Mouse (Mus musculus) forebrain, embryonic 15.5 days (tissue): Measurements from ENCODE around the gene Cd79a. TPM values are rescaled to one million over a fixed set of nuclear protein-coding genes. Genes with fewer than 3 reads are reported as not detected.

ENCODE experiments used
- ATAC-seq: fragments of 200-750 bp; cut with Nextera tagmentation; replicated peaks from 2 replicates; pipeline ENCODE4 v1.8.0; 2017; ENCODE audit warnings: mild to moderate bottlenecking, moderate TSS enrichment, moderate library complexity
- H3K27ac ChIP-seq: fragments of 300-500 bp; sonication (generic); replicated peaks from 2 replicates; pipeline ENCODE4 v1.5.1; 2015; ENCODE audit warnings: mild to moderate bottlenecking, inconsistent platforms
- H3K27me3 ChIP-seq: fragments of 300-500 bp; sonication (generic); 2 replicates; pipeline ENCODE4 v1.6.1; 2015; ENCODE audit warnings: inconsistent platforms
- H3K36me3 ChIP-seq: fragments of 300-500 bp; sonication (generic); 2 replicates; pipeline ENCODE4 v1.6.1; 2015; ENCODE audit warnings: mild to moderate bottlenecking, inconsistent platforms
- H3K4me1 ChIP-seq: fragments of 300-500 bp; sonication (generic); 2 replicates; pipeline ENCODE4 v1.6.1; 2015; ENCODE audit warnings: inconsistent platforms
- H3K4me2 ChIP-seq: fragments of 300-500 bp; sonication (generic); replicated peaks from 2 replicates; pipeline ENCODE4 v1.6.1; 2015; ENCODE audit warnings: mild to moderate bottlenecking, inconsistent platforms
- H3K4me3 ChIP-seq: fragments of 300-500 bp; sonication (generic); 2 replicates; pipeline ENCODE4 v1.5.1; 2015; ENCODE audit warnings: mild to moderate bottlenecking, inconsistent platforms
- H3K9ac ChIP-seq: fragments of 300-500 bp; sonication (generic); replicated peaks from 2 replicates; pipeline ENCODE4 v1.6.1; 2015; ENCODE audit warnings: mild to moderate bottlenecking, inconsistent platforms
- H3K9me3 ChIP-seq: fragments of 300-500 bp; sonication (generic); 2 replicates; pipeline ENCODE4 v1.6.1; 2016; ENCODE audit warnings: inconsistent platforms
- WGBS: fragments of 180-500 bp; shearing (Covaris S2); methylation state at CpG from one replicate; pipeline ENCODE4 v1.1.7; 2015; ENCODE audit warnings: mixed read lengths; 5-methylcytosine and 5-hydroxymethylcytosine counted together
- polyA plus RNA-seq: library from polyadenylated mRNA; unstranded; fragments of >200 nt; fragmentation: Nextera tagmentation; extraction: Ambion mirVana; gene quantifications from 2 replicates; pipeline ENCODE4 v1.2.1, GENCODE M21; 2015

Gene Cd79a
- polyA plus RNA-seq, 1 experiment from 2014 or later = 0.34 TPM

- peak overlapping the region; percentile 74 for H3K9ac ChIP-seq
- no peaks in the 10 kb centered on the region for H3K9me3 ChIP-seq
- peak overlapping the region; percentile 68 for H3K4me3 ChIP-seq
- H3K27ac ChIP-seq = peak overlapping the region; percentile 31
- peaks cover 28% of the 10 kb centered on the region for H3K4me1 ChIP-seq
- WGBS = 47% methylated on average over 10 of the region's 10 CpGs
- no peaks in the 10 kb centered on the region for H3K27me3 ChIP-seq
- H3K36me3 ChIP-seq = peaks cover 3% of the 10 kb centered on the region
- peak overlapping the region; percentile 74 for H3K4me2 ChIP-seq
- ATAC-seq = no peak
These were observed 6.3 kb downstream of the Cd79a start for GRCm38 (mm10) chr7:24903444-24903825.

- Histone ChIP-seq H3K9ac (peak overlapping the region; percentile 68), H3K4me2 (peak overlapping the region; percentile 74), H3K36me3 (peaks cover 10% of the 10 kb centered on the region), H3K9me3 (no peaks in the 10 kb centered on the region), H3K27me3 (no peaks in the 10 kb centered on the region), H3K27ac (peak overlapping the region; percentile 70), H3K4me3 (peak overlapping the region; percentile 68), H3K4me1 (peaks cover 28% of the 10 kb centered on the region)
- WGBS = 0% methylated on average over 30 of the region's 30 CpGs
- peak; percentile 99 for ATAC-seq
These were observed 6.9 kb downstream of the Cd79a start for GRCm38 (mm10) chr7:24904070-24904483.

- 22% methylated on average over 3 of the region's 3 CpGs for WGBS
- H3K27me3 ChIP-seq = no peaks in the 10 kb centered on the region
- H3K4me1 ChIP-seq = peaks cover 28% of the 10 kb centered on the region
- peaks cover 15% of the 10 kb centered on the region for H3K36me3 ChIP-seq
- H3K4me2 ChIP-seq = peak overlapping the region; percentile 74
- no peak overlapping the region for H3K27ac ChIP-seq
- peak overlapping the region; percentile 35; the same call in 1 of the 2 replicates for H3K9ac ChIP-seq
- ATAC-seq = no peak
- peak overlapping the region; percentile 68 for H3K4me3 ChIP-seq
- no peaks in the 10 kb centered on the region for H3K9me3 ChIP-seq
These were observed 7.8 kb downstream of the Cd79a start for GRCm38 (mm10) chr7:24904936-24905335.

GRCm38 (mm10) chr7:24906551-24906950 lies 9.4 kb downstream of the Cd79a start:
- ATAC-seq = no peak
- H3K9me3 ChIP-seq = no peaks in the 10 kb centered on the region
- peaks cover 28% of the 10 kb centered on the region for H3K4me1 ChIP-seq
- 47% methylated on average over 6 of the region's 6 CpGs for WGBS
- peaks cover 15% of the 10 kb centered on the region for H3K36me3 ChIP-seq
- no peak overlapping the region for H3K4me2 ChIP-seq
- no peak overlapping the region for H3K27ac ChIP-seq
- no peak overlapping the region for H3K4me3 ChIP-seq
- no peaks in the 10 kb centered on the region for H3K27me3 ChIP-seq
- no peak overlapping the region for H3K9ac ChIP-seq

- no peak overlapping the region for H3K4me2 ChIP-seq
- H3K27ac ChIP-seq = no peak overlapping the region
- peaks cover 28% of the 10 kb centered on the region for H3K4me1 ChIP-seq
- no peak overlapping the region for H3K9ac ChIP-seq
- no peaks in the 10 kb centered on the region for H3K27me3 ChIP-seq
- H3K9me3 ChIP-seq = no peaks in the 10 kb centered on the region
- H3K36me3 ChIP-seq = peaks cover 17% of the 10 kb centered on the region
- no peak for ATAC-seq
- no peak overlapping the region for H3K4me3 ChIP-seq
- 35% methylated on average over 13 of the region's 13 CpGs for WGBS
These were observed 10.1 kb downstream of the Cd79a start for GRCm38 (mm10) chr7:24907211-24907748.

- Histone ChIP-seq H3K4me2 (no peak overlapping the region), H3K9ac (no peak overlapping the region), H3K4me1 (no peaks in the 10 kb centered on the region), H3K9me3 (no peaks in the 10 kb centered on the region), H3K27ac (no peak overlapping the region), H3K27me3 (no peaks in the 10 kb centered on the region), H3K36me3 (peaks cover 40% of the 10 kb centered on the region), H3K4me3 (no peak overlapping the region)
- 94% methylated on average over 14 of the region's 14 CpGs for WGBS
- ATAC-seq = no peak
These were observed 15.3 kb downstream of the Cd79a start for GRCm38 (mm10) chr7:24912480-24912879.

GRCm38 (mm10) chr7:24918763-24919323 lies 21.7 kb downstream of the Cd79a start:
- H3K36me3 ChIP-seq = peaks cover 63% of the 10 kb centered on the region
- 0 out of 2 replicates have a peak, but pooled peaks have one; percentile 38 for ATAC-seq
- no peak overlapping the region for H3K9ac ChIP-seq
- no peaks in the 10 kb centered on the region for H3K27me3 ChIP-seq
- H3K4me1 ChIP-seq = no peaks in the 10 kb centered on the region
- WGBS = 90% methylated on average over 20 of the region's 20 CpGs
- H3K4me3 ChIP-seq = no peak overlapping the region
- H3K9me3 ChIP-seq = no peaks in the 10 kb centered on the region
- H3K27ac ChIP-seq = no peak overlapping the region
- H3K4me2 ChIP-seq = no peak overlapping the region

GRCm38 (mm10) chr7:24919728-24920127 lies 22.5 kb downstream of the Cd79a start:
- no peak for ATAC-seq
- H3K27ac ChIP-seq = no peak overlapping the region
- peaks cover 72% of the 10 kb centered on the region for H3K36me3 ChIP-seq
- H3K4me2 ChIP-seq = no peak overlapping the region
- H3K4me1 ChIP-seq = no peaks in the 10 kb centered on the region
- WGBS = 81% methylated on average over 9 of the region's 9 CpGs
- no peaks in the 10 kb centered on the region for H3K27me3 ChIP-seq
- no peak overlapping the region for H3K4me3 ChIP-seq
- no peaks in the 10 kb centered on the region for H3K9me3 ChIP-seq
- H3K9ac ChIP-seq = no peak overlapping the region

- peaks cover 19% of the 10 kb centered on the region for H3K4me1 ChIP-seq
- H3K4me2 ChIP-seq = no peak overlapping the region
- H3K9ac ChIP-seq = no peak overlapping the region
- no peak overlapping the region for H3K27ac ChIP-seq
- 51% methylated on average over 6 of the region's 6 CpGs for WGBS
- no peak for ATAC-seq
- H3K4me3 ChIP-seq = no peak overlapping the region
- peaks cover 61% of the 10 kb centered on the region for H3K27me3 ChIP-seq
- H3K36me3 ChIP-seq = peaks cover 13% of the 10 kb centered on the region
- H3K9me3 ChIP-seq = no peaks in the 10 kb centered on the region
These were observed 33.3 kb downstream of the Cd79a start for GRCm38 (mm10) chr7:24930475-24930874.

GRCm38 (mm10) chr7:24931651-24932050 lies 34.5 kb downstream of the Cd79a start:
- Histone ChIP-seq H3K36me3 (peaks cover 3% of the 10 kb centered on the region; the same call in 1 of the 2 replicates), H3K27ac (no peak overlapping the region), H3K9me3 (no peaks in the 10 kb centered on the region), H3K9ac (no peak overlapping the region), H3K4me1 (peaks cover 19% of the 10 kb centered on the region), H3K4me2 (no peak overlapping the region), H3K27me3 (peaks cover 67% of the 10 kb centered on the region), H3K4me3 (no peak overlapping the region)
- WGBS = 1% methylated on average over 15 of the region's 15 CpGs
- ATAC-seq = no peak

GRCm38 (mm10) chr7:24943641-24944040 lies 46.5 kb downstream of the Cd79a start:
- no peak for ATAC-seq
- H3K9ac ChIP-seq = no peak overlapping the region

GRCm38 (mm10) chr7:24944257-24944950 lies 47.2 kb downstream of the Cd79a start, which contains the start of gene Gm4881:
Gene Gm4881 (minus strand): TSS chr7:24944494.
- Histone ChIP-seq H3K27me3 (peaks cover 89% of the 10 kb centered on the region), H3K9ac (peak within 1 kb of the TSS; percentile 32; the same call in 1 of the 2 replicates), H3K4me3 (peak within 1 kb of the TSS; percentile 38), H3K4me2 (peak within 1 kb of the TSS; percentile 60), H3K4me1 (peaks cover 16% of the 10 kb centered on the region), H3K9me3 (no peaks in the 10 kb centered on the region), H3K27ac (no peak within 1 kb of the TSS), H3K36me3 (no peaks in the 10 kb centered on the region)
- no peak for ATAC-seq
- WGBS = 1% methylated on average over 69 of the region's 72 CpGs

More at GRCm38 (mm10) chr7:24943641-24944040, 46.5 kb downstream of the Cd79a start:
- Histone ChIP-seq H3K4me1 (peaks cover 13% of the 10 kb centered on the region), H3K4me2 (no peak overlapping the region), H3K9me3 (no peaks in the 10 kb centered on the region), H3K36me3 (no peaks in the 10 kb centered on the region), H3K4me3 (no peak overlapping the region; the same call in 1 of the 2 replicates), H3K27ac (no peak overlapping the region), H3K27me3 (peaks cover 83% of the 10 kb centered on the region)
- WGBS = 9% methylated on average over 6 of the region's 6 CpGs
